Mouse (Mus musculus): ENCODE measurements around the gene Mark3.
"Not testable (repeated sequence)": the region's sequence is repeated elsewhere in the genome, so short reads cannot be mapped to it uniquely, and the experiment has no call there.

The Mark3 gene

DNA sequence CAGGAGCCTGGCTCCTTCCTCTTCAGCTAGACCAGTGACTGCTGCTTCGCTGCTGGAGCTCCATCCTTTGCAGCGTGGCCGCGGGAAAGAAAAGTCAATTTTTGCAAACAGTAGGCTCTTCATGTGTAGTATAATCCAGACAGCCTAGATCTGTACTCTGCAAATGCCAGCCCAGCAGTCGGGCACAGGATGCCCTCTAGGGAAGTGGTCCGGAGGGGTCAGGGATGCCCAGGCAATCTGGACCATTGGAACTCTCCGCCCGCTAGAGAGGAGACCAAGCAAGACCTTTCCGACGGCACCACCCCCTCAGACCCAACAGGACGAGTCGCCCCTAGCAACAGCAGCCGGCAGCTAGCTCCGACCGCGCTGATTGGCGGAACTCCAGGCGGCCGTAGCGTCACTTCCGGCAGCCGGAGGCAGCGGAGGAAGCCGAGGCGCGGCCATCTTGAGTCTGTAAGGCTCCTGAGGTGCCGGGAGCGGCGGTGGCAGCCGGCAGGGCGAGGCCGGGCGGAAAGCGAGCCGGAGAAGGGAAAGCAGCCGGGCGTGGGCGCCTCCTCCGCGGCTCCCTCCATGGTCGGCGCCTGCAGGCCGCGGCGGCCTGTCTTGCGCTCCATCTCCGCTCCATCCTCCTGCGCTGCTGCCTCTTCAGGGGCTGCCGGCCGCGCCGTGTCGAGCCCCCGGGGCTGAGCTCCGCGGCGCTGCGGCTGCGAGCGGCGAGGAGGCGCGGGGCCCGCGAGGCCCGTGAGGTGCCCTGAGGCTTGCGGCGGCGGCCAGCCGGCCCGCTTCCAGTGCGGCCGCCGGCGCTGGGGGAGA lies at the start of gene Mark3:
Gene Mark3, plus strand, starts transcription at position 450 of the 813 bp plus-strand sequence.
- peak; percentile 99 for DNase-seq

DNA sequence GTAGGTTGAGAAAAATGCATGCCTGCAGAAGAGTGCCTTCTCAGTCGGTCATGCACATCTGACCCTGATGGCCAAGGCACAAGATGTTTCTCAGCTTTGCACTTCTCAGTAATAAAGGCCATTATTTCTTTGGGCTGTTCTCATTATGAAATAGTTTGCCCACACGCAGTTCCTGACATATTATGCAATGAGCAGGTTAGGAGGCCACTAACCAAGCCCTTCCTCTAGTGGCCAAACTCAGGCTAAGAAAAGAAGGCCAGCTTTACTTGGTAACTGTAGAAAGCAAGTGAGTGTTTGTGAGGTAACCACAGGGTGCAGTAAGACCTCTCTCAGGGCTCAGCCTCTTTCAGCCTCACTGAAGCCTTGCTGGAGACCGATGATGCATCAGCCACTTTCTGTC lies 49.4 kb upstream of the Mark3 start:
- no peak for DNase-seq

GRCm38 (mm10) chr12:111527643-111528281 lies 46.6 kb upstream of the Mark3 start:
- DNase-seq: no peak

DNA sequence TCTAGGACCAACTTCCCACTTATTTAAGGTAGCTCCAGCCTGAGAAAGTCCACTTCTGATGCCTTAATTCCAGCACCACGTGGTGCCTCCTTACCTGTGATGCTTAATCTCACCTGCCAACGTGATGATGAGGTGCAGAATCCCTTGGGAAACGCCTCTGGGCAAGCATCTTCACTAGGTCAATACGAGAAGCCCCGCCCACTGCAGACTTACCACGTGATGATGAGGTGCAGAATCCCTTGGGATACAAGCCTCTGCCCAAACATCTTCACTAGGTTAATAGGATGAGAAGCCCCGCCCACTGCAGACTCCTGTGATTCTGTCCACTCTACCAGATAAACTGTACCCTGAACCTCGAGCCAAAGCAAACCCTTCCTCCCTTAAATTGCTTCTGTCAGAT lies 45.1 kb upstream of the Mark3 start:
- DNase-seq: no peak

- DNase-seq: no peak
Observed at GRCm38 (mm10) chr12:111533096-111533794, 41.1 kb upstream of the Mark3 start.

- DNase-seq: no peak
Observed at GRCm38 (mm10) chr12:111535281-111535680, 39.0 kb upstream of the Mark3 start.

GRCm38 (mm10) chr12:111535762-111536161 lies 38.6 kb upstream of the Mark3 start:
- DNase-seq: no peak

DNA sequence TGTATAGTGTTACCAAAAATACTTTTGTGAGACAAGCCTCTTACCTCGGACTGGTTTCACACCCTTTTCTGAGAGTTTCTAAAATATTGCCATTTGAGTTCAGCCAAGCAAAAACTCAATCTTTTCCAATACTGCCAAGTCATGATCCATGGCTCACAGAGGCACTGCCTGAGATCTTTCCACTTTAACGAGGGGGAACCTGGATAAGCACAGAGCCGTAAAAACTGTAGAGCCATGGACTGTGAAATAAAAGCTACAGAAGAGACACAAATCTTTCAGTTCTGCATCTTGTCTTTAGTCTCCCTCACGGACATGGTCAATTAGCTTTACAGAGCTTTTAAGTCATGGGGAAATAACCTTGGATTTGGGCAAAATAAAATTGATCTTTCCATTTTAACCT lies 37.6 kb upstream of the Mark3 start:
- no peak for DNase-seq

DNA sequence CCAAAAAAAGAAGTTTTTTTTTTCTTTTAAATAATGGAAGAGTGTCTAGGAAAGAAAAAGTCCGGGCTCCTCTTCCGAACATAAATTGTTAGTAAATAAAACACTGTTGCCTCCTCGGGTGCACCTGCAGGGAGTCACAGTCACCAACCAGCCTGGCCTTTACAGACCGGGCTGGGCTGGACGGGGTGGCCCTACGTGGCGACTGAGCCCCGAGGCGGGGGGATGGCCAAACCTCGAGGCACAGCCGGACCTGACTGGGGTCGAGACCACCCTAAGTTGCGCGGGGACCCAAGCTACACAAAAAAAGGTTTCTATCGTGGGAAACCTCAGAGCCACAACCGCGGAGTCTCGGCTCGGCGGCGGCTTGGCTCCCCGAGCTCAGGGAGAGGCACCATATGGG lies 37.0 kb upstream of the Mark3 start:
- DNase-seq: peak in 1 of 2 experiments; percentile 67

DNA sequence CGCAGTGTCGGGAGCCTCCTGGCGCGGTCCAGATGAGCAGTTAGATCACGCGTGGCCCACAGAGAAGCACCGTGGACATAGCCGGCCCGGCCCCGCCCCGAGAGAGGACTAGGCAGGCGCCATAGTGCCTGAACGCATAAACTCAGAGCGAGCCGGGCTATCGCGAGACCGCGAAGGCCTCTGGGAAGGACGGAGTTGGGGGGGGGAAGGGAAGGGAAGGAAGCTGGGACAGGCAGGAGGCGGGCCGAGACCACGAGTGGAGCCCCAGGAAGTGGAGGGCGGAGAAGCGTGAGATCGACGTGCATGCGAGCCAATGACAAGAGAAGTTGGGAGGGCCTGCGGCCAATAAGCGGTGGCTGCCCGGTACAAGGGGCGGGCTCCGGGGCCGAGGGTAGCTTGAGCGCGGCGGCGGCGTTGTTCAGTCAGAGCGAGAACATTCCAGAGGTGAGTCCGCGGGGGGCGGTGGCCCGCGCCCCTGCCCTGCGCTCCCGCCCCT lies 36.5 kb upstream of the Mark3 start, which contains the start of gene Eif5:
Gene Eif5, plus strand, starts transcription at position 221 of the 496 bp plus-strand sequence.
- DNase-seq: peak; percentile 99 to 100

- peak; percentile 90 to 91 for DNase-seq
Observed at GRCm38 (mm10) chr12:111538292-111539040, 35.9 kb upstream of the Mark3 start.

DNA sequence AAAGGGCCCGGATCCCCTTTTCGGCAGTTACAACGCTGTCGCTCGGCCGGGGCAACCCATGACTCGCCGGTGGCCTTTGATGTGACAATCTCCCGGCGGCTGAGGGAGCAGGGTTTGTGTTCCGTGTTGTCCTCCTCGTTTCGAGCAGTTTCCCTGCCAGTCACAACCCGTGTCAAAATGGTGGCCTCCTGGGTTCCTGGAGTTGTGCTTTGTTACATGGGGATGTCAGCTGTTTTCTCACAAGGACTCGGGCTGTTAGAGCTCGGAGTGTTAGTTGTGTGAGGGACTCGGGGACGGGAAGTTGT lies 35.3 kb upstream of the Mark3 start:
- no peak for DNase-seq

DNA sequence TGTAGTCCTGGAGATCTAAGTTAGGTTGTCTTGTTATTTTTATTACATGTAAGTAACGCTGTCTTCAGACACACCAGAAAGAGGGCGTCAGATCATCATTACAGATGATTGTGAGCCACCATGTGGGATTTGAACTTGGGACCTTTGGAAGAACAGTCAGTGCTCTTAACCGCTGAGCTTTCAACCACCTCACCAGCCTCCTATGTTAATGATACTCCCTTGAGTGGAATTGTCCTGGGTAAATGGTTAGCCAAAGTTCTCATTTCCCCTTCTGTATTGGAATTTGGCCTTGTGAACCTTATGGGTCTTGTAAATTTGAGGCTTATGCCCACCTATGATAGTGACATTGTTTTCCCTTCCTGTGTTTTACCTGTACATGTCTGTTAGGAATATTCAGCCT lies 27.3 kb upstream of the Mark3 start:
- DNase-seq: no peak

- no peak for DNase-seq
Observed at GRCm38 (mm10) chr12:111548555-111549289, 25.6 kb upstream of the Mark3 start.

DNA sequence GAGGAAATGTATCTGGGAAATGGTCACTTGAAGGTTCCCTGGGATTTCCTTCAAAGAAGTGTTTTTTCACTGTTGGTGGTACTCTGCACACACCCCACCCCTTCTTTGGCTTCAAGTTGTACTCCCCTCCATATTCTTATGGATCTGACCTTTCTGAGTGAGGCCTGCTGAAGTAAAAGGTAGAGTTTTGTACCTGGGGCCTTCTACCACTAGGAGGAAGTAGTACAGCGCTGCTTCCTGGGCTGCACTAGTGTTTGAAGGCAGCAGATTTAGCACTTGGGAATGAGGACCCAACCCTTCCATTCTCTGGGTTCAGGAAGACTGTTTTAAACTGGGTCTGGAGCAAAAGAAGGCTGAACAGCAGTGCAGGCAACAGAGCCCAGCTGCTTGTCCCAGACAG lies 23.6 kb upstream of the Mark3 start:
- no peak for DNase-seq

- DNase-seq: no peak
Observed at GRCm38 (mm10) chr12:111552342-111552741, 22.0 kb upstream of the Mark3 start.

DNA sequence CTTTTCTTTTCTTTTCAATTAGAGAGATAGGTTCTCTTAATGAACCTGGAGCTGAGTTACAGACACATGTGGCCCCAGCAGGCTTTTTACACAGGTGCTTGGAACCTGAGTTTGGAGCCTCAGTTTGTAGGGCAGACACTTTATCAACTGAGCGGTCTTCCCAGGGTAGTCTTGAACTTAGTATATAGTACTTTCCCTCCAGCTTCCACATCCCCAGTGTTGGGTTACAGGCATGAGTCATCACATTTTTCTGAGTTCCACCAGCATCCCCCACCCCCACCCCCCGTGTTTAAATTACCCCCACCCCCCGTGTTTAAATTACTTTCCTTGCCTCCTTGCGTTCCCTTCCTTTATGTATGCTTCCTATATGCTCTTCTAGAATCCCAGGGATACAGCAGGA lies 19.0 kb upstream of the Mark3 start:
- no peak for DNase-seq

GRCm38 (mm10) chr12:111555893-111556292 lies 18.4 kb upstream of the Mark3 start:
- DNase-seq: not testable (repeated sequence)

GRCm38 (mm10) chr12:111557538-111557937 lies 16.8 kb upstream of the Mark3 start:
- DNase-seq: no peak

GRCm38 (mm10) chr12:111558655-111559054 lies 15.7 kb upstream of the Mark3 start:
- no peak for DNase-seq

- DNase-seq: no peak
Observed at GRCm38 (mm10) chr12:111559647-111560258, 14.6 kb upstream of the Mark3 start.

DNA sequence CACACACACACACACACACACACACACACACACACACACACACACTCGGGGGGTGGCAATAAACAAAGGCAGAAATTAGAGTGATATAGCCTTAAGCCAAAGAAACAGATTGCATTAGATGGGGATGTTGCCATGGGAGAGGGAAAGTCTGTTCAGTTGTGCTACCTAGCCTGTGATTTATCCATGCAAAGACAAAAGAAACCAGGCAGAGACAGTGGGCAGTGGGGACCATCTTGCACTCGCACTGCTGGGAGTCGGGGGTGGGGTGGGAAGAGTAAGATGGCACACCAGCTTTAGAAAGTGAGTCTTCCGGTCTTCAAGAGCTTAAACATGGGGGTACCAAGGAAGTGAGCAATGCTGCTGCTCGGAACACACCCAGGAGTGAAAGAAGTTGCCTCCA lies 14.0 kb upstream of the Mark3 start:
- no peak for DNase-seq
